Mouse (Mus musculus) embryo, embryonic 10.5 days (tissue): Measurements from ENCODE around the gene Tenm2.

Experiments
- DNase-seq: peaks from one replicate; pipeline ENCODE4 v3.0.0-alpha.2; 2015; ENCODE audit warnings: low spot score

Gene Tenm2

GRCm38 (mm10) chr11:37235914-37236600, at the start of gene Tenm2:
Gene Tenm2, minus strand, starts transcription at chr11:37235964.
- DNase-seq = peak; percentile 80

- DNase-seq = no peak
These were observed 49.4 kb upstream of the Tenm2 start for GRCm38 (mm10) chr11:37285186-37285585.

- no peak for DNase-seq
These were observed 13.0 kb upstream of the Tenm2 start for GRCm38 (mm10) chr11:37248796-37249195.

- DNase-seq = no peak
These were observed 1.4 kb upstream of the Tenm2 start for GRCm38 (mm10) chr11:37237096-37237725.

GRCm38 (mm10) chr11:37236601-37237083, 878 bp upstream of the Tenm2 start:
- DNase-seq = peak; percentile 73

- peak; percentile 52 for DNase-seq
These were observed 556 bp downstream of the Tenm2 start for GRCm38 (mm10) chr11:37235021-37235795.

- no peak for DNase-seq
These were observed 8.4 kb downstream of the Tenm2 start for GRCm38 (mm10) chr11:37227404-37227803.

- DNase-seq = no peak
These were observed 8.8 kb downstream of the Tenm2 start for GRCm38 (mm10) chr11:37226943-37227342.

- no peak for DNase-seq
These were observed 13.0 kb downstream of the Tenm2 start for GRCm38 (mm10) chr11:37222737-37223136.

- DNase-seq = no peak
These were observed 13.7 kb downstream of the Tenm2 start for GRCm38 (mm10) chr11:37222056-37222455.

GRCm38 (mm10) chr11:37220921-37221320, 14.8 kb downstream of the Tenm2 start:
- DNase-seq = no peak

- DNase-seq = peak; percentile 86
These were observed 49.6 kb downstream of the Tenm2 start for GRCm38 (mm10) chr11:37186132-37186531.

- no peak for DNase-seq
These were observed 58.3 kb downstream of the Tenm2 start for GRCm38 (mm10) chr11:37177426-37177825.

- DNase-seq = peak; percentile 33
These were observed 81.6 kb downstream of the Tenm2 start for GRCm38 (mm10) chr11:37153933-37154880.

GRCm38 (mm10) chr11:37153382-37153781, 82.4 kb downstream of the Tenm2 start:
- no peak for DNase-seq

- no peak for DNase-seq
These were observed 85.8 kb downstream of the Tenm2 start for GRCm38 (mm10) chr11:37150011-37150410.

- no peak for DNase-seq
These were observed 91.8 kb downstream of the Tenm2 start for GRCm38 (mm10) chr11:37143996-37144395.

GRCm38 (mm10) chr11:37143478-37143877, 92.3 kb downstream of the Tenm2 start:
- no peak for DNase-seq

GRCm38 (mm10) chr11:37128893-37129292, 106.9 kb downstream of the Tenm2 start:
- no peak for DNase-seq

GRCm38 (mm10) chr11:37118058-37118457, 117.7 kb downstream of the Tenm2 start:
- no peak for DNase-seq

GRCm38 (mm10) chr11:37115188-37115587, 120.6 kb downstream of the Tenm2 start:
- DNase-seq = no peak

- no peak for DNase-seq
These were observed 128.7 kb downstream of the Tenm2 start for GRCm38 (mm10) chr11:37107069-37107468.
